In the genomic region with DNA sequence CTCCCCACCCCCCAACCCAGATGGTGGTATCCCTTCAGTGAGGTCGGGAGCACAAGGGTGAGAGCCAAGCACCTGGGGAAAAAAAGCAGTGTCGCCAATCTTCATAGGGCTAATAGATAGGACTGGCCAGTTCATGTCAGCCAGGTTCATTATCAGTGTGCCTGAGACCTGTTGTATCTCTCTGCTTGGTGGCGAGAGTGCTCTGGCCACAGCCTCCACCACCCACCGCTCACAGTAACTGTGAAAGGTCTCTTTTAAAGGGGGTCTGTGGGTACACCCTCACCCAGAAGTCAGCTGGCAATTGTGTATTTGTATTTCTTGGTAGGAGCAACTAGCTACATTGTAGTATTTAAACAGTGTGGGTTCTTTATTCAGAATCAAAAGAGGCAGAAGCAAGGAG, we compare ENCODE assay signal across 17 mouse cellular contexts. TPM values are rescaled to one million over a fixed set of nuclear protein-coding genes. Genes with fewer than 3 reads are reported as not detected.
DNase-seq lines count a peak whose midpoint lies in the region; ATAC-seq and TF ChIP-seq lines count a peak whose summit lies in the region.
"Had no signal": no experiment of that assay in that cellular context is flagged by ENCODE, and none has a peak within 500 bp of the region (broad histone marks: within the 10 kb centered on the region; RNA-seq: fewer than 3 reads in every experiment).

No protein-coding gene starts in this region.

- peak; percentile 36; the same call in 1 of the 2 replicates for ATAC-seq in forebrain, embryonic 11.5 days (replicated peaks; ENCODE audit: low FRiP score)
- peak; percentile 64 for ATAC-seq in midbrain, embryonic 11.5 days (ENCODE audit: low FRiP score)
- ATAC-seq in midbrain, postnatal 0 days (ENCODE audit: low FRiP score): no peak
- ATAC-seq in hindbrain, embryonic 16.5 days: peak; percentile 34; the same call in 1 of the 2 replicates
- ATAC-seq: intestine, embryonic 16.5 days had no signal

- H3K4me2 ChIP-seq in forebrain, embryonic 11.5 days (ENCODE audit: low read depth, low read length, severe bottlenecking): no peak overlapping the region
- H3K4me2 ChIP-seq in midbrain, embryonic 11.5 days: no peak overlapping the region
- H3K4me2 ChIP-seq in midbrain, postnatal 0 days (ENCODE audit: low read depth, low read length, poor library complexity, severe bottlenecking): no peak overlapping the region
- no peak overlapping the region for H3K4me2 ChIP-seq in hindbrain, embryonic 16.5 days (ENCODE audit: low read length)
- H3K4me2 ChIP-seq: heart, embryonic 11.5 days; liver, embryonic 13.5 days had no signal

- no peak overlapping the region for H3K9ac ChIP-seq in forebrain, embryonic 11.5 days (ENCODE audit: low read length)
- H3K9ac ChIP-seq in midbrain, embryonic 11.5 days (ENCODE audit: low read length): no peak overlapping the region
- no peak overlapping the region for H3K9ac ChIP-seq in midbrain, postnatal 0 days (replicated peaks; ENCODE audit: low read length, poor library complexity, severe bottlenecking)
- H3K9ac ChIP-seq in hindbrain, embryonic 16.5 days (ENCODE audit: low read depth, low read length): no peak overlapping the region
- H3K9ac ChIP-seq: liver, embryonic 13.5 days had no signal

- 10% methylated on average over 4 of the region's 4 CpGs for WGBS in forebrain, embryonic 11.5 days
- 25% methylated on average over 4 of the region's 4 CpGs for WGBS in forebrain, embryonic 10.5 days
- 14% methylated on average over 4 of the region's 4 CpGs for WGBS in midbrain, embryonic 11.5 days
- WGBS in midbrain, postnatal 0 days: 25% methylated on average over 4 of the region's 4 CpGs
- 22% methylated on average over 4 of the region's 4 CpGs for WGBS in hindbrain, embryonic 16.5 days

- H3K9me3 ChIP-seq in forebrain, embryonic 11.5 days (ENCODE audit: control insufficient read depth, low read length): no peaks in the 10 kb centered on the region
- H3K9me3 ChIP-seq in forebrain, embryonic 10.5 days: 0 out of 2 replicates have a peak, but pooled peaks cover 2% of the 10 kb centered on the region
- H3K9me3 ChIP-seq in midbrain, embryonic 11.5 days (ENCODE audit: control insufficient read depth, low read length): no peaks in the 10 kb centered on the region
- H3K9me3 ChIP-seq in midbrain, postnatal 0 days (ENCODE audit: low read length): no peaks in the 10 kb centered on the region
- no peaks in the 10 kb centered on the region for H3K9me3 ChIP-seq in hindbrain, embryonic 16.5 days (ENCODE audit: control insufficient read depth, low read length)
- H3K9me3 ChIP-seq: liver, embryonic 13.5 days had no signal

- peaks cover 17% of the 10 kb centered on the region for H3K4me1 ChIP-seq in forebrain, embryonic 11.5 days (replicated peaks; ENCODE audit: control insufficient read depth, insufficient read depth, low read length)
- H3K4me1 ChIP-seq in forebrain, embryonic 10.5 days: peaks cover 45% of the 10 kb centered on the region
- peaks cover 25% of the 10 kb centered on the region for H3K4me1 ChIP-seq in midbrain, embryonic 11.5 days (ENCODE audit: control insufficient read depth, insufficient read depth, low read length)
- H3K4me1 ChIP-seq in midbrain, postnatal 0 days (ENCODE audit: insufficient read depth, low read length): no peaks in the 10 kb centered on the region
- peaks cover 7% of the 10 kb centered on the region for H3K4me1 ChIP-seq in hindbrain, embryonic 16.5 days (ENCODE audit: control insufficient read depth, insufficient read depth, low read depth, low read length)
- H3K4me1 ChIP-seq: liver, embryonic 13.5 days had no signal

- no peak overlapping the region for H3K27ac ChIP-seq in forebrain, embryonic 11.5 days (ENCODE audit: low read depth, low read length)
- no peak overlapping the region for H3K27ac ChIP-seq in forebrain, embryonic 10.5 days
- peak overlapping the region; percentile 26; the same call in 1 of the 2 replicates for H3K27ac ChIP-seq in midbrain, embryonic 11.5 days (ENCODE audit: low read depth, low read length)
- H3K27ac ChIP-seq in midbrain, postnatal 0 days (ENCODE audit: low read depth, low read length): no peak overlapping the region
- no peak overlapping the region for H3K27ac ChIP-seq in hindbrain, embryonic 16.5 days (ENCODE audit: low read depth, low read length)
- H3K27ac ChIP-seq: gastrocnemius, adult 2 months; kidney, postnatal 0 days; liver, embryonic 13.5 days had no signal

- peaks cover 30% of the 10 kb centered on the region for H3K27me3 ChIP-seq in forebrain, embryonic 11.5 days (ENCODE audit: control insufficient read depth, insufficient read depth, low read length)
- peaks cover 64% of the 10 kb centered on the region for H3K27me3 ChIP-seq in forebrain, embryonic 10.5 days (ENCODE audit: poor library complexity, severe bottlenecking)
- H3K27me3 ChIP-seq in midbrain, embryonic 11.5 days (ENCODE audit: control insufficient read depth, insufficient read depth, low read length): peaks cover 15% of the 10 kb centered on the region; the same call in 1 of the 2 replicates
- H3K27me3 ChIP-seq in midbrain, postnatal 0 days (ENCODE audit: insufficient read depth, low read length): no peaks in the 10 kb centered on the region
- peaks cover 6% of the 10 kb centered on the region; the same call in 1 of the 2 replicates for H3K27me3 ChIP-seq in hindbrain, embryonic 16.5 days (replicated peaks; ENCODE audit: control insufficient read depth, insufficient read depth, low read length)

- no peak for TF ChIP-seq CTCF in midbrain, postnatal 0 days (IDR thresholded peaks at IDR 0.05)

- H3K4me3 ChIP-seq in forebrain, embryonic 11.5 days (ENCODE audit: low read depth, low read length): no peak overlapping the region
- H3K4me3 ChIP-seq in forebrain, embryonic 10.5 days: no peak overlapping the region
- no peak overlapping the region for H3K4me3 ChIP-seq in midbrain, embryonic 11.5 days (ENCODE audit: low read depth, low read length)
- no peak overlapping the region for H3K4me3 ChIP-seq in midbrain, postnatal 0 days (ENCODE audit: low read depth, low read length)
- no peak overlapping the region for H3K4me3 ChIP-seq in hindbrain, embryonic 16.5 days (ENCODE audit: low read length)
- H3K4me3 ChIP-seq: erythroblast, embryonic 14.5 days; gastrocnemius, adult 2 months; liver, embryonic 13.5 days had no signal

- no peaks in the 10 kb centered on the region for H3K36me3 ChIP-seq in forebrain, embryonic 11.5 days (ENCODE audit: control insufficient read depth, insufficient read depth, low read length)
- H3K36me3 ChIP-seq in forebrain, embryonic 10.5 days (replicated peaks): 0 out of 2 replicates have a peak, but pooled peaks cover 2% of the 10 kb centered on the region
- no peaks in the 10 kb centered on the region for H3K36me3 ChIP-seq in midbrain, embryonic 11.5 days (ENCODE audit: control insufficient read depth, insufficient read depth, low read length)
- H3K36me3 ChIP-seq in midbrain, postnatal 0 days (ENCODE audit: insufficient read depth, low read length): no peaks in the 10 kb centered on the region
- no peaks in the 10 kb centered on the region for H3K36me3 ChIP-seq in hindbrain, embryonic 16.5 days (ENCODE audit: control insufficient read depth, insufficient read depth, low read length)
- H3K36me3 ChIP-seq: liver, embryonic 13.5 days had no signal

- DNase-seq in forebrain, embryonic 11.5 days (ENCODE audit: low spot score): no peak
- no peak for DNase-seq in forebrain, embryonic 10.5 days (ENCODE audit: extremely low spot score, low spot score)
- no peak for DNase-seq in midbrain, embryonic 11.5 days (ENCODE audit: low spot score, missing footprints)
- no peak for DNase-seq in midbrain, postnatal 0 days (ENCODE audit: low spot score)
- DNase-seq in adrenal gland, postnatal 4 days (ENCODE audit: low spot score in 2 of 2): no peak
- DNase-seq in gastrocnemius, postnatal 25 days: no peak
- no peak for DNase-seq in embryo, embryonic 11 days
- DNase-seq: gastrocnemius, adult 2 months; layer of hippocampus, adult 9-11 months; liver, embryonic 13.5 days; lung, postnatal 14 days; right cerebral cortex, postnatal 4 days had no signal

RNA-seq across cellular contexts. Expression of gene Plce1, which starts 6.6 kb away (rescaled TPM):
- 4.4 and 5.0 TPM in 2 replicates for polyA plus RNA-seq in forebrain, embryonic 11.5 days (2014; fragmentation: Nextera tagmentation; extraction: Ambion mirVana)
- polyA plus RNA-seq in forebrain, embryonic 10.5 days (2016; fragmentation: Nextera tagmentation; extraction: Ambion mirVana): 2.8 and 2.9 TPM in 2 replicates
- polyA plus RNA-seq in midbrain, embryonic 11.5 days (2014; fragmentation: Nextera tagmentation; extraction: Ambion mirVana): 4.1 and 4.3 TPM in 2 replicates
- total RNA-seq in midbrain, postnatal 0 days (2014; rRNA removed): 11.8 and 19.5 TPM in 2 replicates
- 3.0 and 3.3 TPM in 2 replicates for polyA plus RNA-seq in midbrain, postnatal 0 days (2015; fragmentation: Nextera tagmentation; extraction: Ambion mirVana)
- polyA plus RNA-seq in hindbrain, embryonic 16.5 days (2015; fragmentation: Nextera tagmentation; extraction: Ambion mirVana): 3.0 and 4.3 TPM in 2 replicates
- 10 to 100 TPM; 11.4 to 11.9 TPM for total RNA-seq in adrenal gland, postnatal 4 days (2021)
- total RNA-seq in gastrocnemius, postnatal 25 days (2021): 1 to 10 TPM; 6.1 to 6.7 TPM
- polyA plus RNA-seq: erythroblast, embryonic 14.5 days had no signal
